Mouse (Mus musculus) cerebellum, adult (tissue): Measurements from ENCODE around the gene Hspb8.
"Not testable (repeated sequence)": the region's sequence is repeated elsewhere in the genome, so short reads cannot be mapped to it uniquely, and the experiment has no call there.

Experiments
- ATAC-seq: cut with Nextera tagmentation; 2 replicates; pipeline ENCODE4 v1.9.2; 2017; ENCODE audit warnings: mild to moderate bottlenecking, moderate library complexity, mixed read lengths; ENCODE audit not compliant: insufficient number of reproducible peaks, low FRiP score, low TSS enrichment

Gene Hspb8

DNA sequence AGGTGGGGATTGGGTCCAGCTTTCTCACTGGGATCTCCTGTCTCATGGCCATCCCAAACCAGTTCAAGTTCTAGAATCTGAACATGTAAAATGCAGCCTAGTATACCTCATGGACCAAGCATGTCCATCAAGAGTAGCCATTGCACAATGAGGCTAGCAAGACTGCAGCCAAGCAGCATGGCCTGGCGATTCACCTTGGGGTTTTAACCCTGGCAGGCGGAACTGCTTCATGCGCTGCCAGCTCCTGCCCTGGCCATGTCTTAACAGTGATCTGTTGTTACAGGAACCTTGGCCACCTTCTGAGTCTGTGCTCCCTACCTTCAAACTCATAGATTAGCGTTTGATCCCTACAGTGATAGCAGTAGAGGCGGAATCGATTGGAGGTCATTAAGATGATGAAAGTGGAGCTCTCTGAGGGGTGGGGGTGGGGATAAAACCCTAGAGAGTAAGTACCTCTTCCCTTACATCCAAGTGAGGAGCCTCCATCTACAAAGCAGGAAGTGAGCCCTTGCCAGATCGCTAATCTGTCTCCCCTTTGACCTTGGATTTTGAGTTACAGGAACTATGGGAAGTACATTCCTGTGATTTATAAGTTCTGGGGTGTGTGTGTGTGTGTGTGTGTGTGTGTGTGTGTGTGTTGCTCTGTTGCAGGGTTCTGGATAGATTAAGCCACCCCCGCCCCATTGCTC lies 22.5 kb downstream of the Hspb8 start:
- ATAC-seq: no peak

DNA sequence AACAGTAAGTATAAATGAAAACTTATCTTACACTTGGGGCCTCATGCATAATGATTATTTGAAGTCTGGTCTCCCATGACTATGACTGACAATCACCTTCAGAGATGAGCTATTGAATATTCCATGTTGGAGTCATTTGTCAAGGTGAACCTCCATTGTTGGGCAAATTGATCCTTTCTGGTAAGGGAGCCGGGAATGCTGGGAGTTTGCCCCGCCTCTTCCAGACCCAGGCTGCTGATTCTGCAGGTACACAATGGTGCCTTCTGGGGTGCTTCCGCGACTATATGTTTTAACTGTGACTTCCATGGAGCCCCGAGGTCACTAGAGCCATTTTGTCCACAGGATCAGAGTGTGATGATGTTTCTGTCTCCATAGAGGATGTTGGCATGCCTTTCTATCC lies 26.6 kb downstream of the Hspb8 start:
- ATAC-seq: no peak

DNA sequence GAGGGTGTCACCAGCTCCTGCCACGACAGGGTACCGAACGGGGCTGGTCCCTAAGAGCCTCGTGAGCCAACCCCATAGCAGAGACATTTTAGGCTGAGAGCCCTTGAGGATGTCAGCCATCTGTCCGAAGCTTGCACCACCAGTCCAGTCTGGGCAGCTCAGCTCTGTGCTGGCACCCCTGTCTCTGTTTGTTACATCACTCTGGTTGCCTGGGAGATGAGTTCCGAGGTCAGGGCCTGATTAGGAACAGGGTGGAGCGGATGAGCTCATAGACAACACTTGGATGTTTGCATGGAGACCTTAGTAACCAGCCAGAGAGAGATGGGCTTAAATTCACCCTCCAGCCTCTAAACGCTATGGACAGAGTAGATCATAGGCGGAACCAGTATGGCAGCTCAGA lies 30.1 kb downstream of the Hspb8 start:
- ATAC-seq: no peak

DNA sequence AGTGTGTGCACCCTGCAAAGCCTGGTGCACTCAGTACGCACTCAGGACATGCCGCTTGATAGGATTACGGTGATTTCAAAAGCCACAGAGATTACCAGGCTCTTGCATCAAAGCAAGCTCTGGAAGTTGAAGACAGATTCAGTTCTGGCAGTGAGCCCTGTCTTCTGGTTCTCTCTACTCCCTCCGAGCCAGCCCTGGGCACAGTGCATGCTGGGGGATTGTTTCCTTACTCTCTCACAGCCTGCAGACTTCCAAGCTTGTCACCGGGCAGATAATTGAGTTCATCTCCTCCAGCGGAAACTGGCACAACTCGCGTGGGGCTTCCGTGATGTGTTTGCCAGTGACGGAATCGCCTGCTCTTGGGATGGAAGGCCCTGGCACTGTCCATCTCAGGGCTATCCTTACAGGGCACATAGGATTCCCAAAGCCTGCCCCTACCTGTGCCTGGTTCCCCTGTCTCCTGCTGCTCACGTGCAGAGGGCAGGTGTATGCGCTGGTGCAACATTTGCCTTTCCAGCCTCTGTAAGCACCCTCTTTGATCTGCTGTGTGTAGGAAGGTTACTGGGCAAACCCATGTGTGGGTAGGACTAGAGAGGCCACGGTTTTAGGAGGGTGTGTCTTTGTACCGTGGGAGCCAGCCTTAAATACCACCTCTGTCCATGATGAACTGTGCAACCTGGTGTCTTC lies 32.7 kb downstream of the Hspb8 start:
- no peak for ATAC-seq

DNA sequence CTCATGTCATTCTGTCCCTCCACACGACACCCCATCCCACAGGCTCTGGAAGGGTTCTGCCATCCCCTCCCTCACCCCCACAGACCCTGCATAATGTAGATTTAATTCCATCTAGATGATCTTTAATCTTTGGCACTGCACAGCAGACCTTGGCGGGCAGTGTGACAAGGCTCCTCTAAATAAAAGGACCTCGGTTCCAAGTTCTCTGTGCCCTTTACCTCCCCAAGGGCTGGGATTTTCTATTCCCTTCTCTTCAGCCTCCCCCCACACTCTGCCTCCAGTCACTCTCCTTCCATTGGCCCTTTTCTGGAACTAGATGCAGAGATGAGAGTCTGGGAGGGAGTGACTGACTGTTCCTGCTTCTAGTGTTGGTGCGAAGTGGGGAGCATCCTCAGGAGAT lies 33.3 kb downstream of the Hspb8 start:
- no peak for ATAC-seq

DNA sequence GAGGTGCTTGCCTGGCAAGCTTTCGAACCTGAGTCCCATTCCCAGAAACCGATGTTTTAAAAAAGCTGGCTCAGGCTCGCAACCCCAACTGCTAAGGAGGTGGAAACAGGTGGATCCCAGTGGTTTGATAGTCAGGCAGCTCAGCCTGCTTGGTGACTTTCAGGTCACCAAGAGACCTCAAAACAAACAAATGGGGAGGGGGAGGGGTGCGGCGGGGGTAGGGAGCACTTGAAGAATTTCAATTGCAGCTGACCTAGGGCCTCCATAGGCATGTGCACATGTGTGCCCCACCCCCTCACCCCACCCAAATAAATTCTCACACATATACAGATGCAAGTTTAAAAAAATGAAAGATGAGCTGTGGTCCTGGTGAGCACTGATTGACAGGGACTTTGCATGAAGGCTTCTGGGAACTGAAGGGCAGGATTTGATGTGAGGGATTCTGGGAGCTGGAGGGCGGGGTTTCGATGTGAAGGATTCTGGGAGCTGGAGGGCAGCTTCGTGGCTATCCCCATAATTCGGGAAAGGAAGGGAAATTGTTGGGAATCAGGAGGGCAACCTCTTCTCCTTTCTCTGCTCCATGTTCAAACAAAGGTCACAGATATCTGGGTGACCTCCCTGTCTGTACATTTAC lies 35.2 kb downstream of the Hspb8 start:
- ATAC-seq: no peak

DNA sequence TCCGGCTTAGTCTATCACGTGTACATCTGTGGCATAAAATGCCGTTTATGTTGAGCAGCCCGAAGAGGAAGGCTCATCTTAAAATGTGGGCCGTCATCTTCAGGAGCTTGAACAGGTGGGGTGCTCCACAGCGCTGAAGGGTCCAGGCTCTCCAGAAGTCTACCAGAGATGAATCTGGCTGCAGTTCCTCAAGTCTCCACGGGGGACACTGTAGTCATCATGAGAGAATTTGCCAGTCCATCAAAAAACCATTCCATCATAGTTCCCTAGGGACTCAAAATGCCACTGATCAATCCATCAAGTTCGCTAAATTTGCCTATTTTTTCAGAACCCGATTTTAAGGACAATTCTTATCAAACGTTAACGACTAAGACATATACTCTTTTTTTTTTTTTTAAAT lies 36.6 kb downstream of the Hspb8 start:
- no peak for ATAC-seq

DNA sequence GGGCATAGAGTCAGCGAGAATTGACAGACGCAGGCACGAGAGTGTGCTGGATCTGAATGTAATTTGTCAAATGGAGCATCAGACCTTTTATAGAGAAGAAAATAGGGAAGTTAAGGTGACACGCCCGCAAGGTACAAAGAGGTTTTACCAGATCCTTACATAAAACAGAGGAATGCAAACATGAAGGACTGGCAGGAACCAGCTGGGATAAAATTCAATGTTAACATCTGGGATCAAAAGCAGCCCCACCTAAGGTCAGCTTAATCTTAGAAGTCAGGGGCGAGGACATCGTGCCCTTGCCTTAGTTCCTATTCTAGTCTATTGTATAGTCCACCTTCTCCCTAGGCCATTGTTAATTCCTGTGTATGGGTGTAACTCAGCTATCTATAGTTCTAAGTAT lies 40.0 kb downstream of the Hspb8 start:
- not testable (repeated sequence) for ATAC-seq

DNA sequence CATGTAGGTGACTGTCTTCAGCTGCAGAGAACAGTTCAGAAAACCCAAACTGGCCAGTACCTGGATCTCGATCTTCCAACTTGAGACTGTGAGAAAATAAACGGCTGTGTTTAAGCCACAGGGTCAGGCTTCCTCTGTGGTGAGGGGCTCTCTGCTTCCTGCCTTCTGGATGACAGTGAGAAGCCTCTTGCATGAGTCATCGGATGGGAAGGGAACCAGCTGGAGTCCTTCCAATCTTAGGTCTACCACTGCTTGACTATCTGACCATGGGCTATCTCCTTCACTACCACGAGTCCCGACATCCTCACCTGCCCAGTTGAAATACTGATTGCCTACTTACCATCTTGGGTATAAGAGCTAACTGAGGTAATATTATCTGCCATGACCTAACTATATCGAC lies 40.9 kb downstream of the Hspb8 start:
- no peak for ATAC-seq

DNA sequence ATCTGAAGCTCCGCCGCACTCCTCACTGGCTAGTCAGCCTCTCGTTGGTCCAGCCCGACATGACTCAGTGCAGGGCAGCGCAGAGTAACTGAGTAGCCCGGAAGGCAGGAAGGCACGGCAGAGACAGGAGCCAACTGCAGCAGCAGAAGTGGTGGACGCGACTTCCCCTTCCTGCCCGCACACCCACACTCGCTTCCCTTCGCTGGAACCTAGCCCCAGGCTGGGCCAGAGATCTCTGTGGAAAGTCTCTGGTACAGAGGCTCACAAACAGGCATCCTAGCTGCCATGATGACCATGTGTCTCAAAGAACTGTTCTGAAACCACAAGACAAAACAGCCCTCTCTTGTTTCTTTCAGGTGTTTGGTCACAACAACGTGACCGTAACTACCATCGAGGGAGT lies 41.4 kb downstream of the Hspb8 start:
- ATAC-seq: no peak

DNA sequence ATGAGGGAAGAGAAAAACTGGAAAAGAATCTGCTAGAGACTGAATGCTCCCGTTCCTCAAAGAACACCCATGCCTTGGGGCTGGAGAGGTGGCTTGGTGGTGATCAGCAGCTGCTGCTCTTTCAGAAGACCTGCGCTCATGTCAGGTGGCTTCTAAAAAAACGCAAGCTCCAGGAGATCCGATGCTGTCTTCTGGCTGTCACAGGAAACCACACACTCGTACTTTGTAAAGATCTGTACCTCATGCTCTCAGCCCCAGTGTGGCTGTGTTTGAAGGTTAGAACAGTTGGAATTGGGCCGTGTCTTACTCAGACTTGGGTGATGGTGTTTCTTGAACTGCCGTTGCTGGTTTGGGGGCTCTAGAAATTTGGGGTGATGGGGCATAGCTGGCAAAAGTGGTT lies 42.3 kb downstream of the Hspb8 start:
- no peak for ATAC-seq

DNA sequence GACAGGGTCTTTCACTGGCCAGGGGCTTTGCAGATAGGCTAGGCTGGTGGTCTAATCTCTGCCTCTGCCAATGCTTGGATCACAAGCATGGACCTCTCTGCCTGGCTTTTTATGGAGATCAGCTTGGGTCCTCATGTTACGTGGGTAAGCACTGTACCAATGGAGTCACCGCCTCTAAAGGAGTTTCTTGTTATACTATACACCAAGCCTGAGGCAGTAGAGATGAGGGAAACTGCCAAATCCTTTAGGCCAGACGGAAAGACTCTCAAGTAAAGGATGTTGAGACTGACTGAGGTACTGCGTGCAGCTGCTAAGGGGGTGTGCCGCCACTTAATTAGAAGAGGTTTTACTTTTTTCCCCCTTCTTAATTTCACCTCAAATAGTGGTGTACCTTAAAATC lies 43.8 kb downstream of the Hspb8 start:
- ATAC-seq: no peak

DNA sequence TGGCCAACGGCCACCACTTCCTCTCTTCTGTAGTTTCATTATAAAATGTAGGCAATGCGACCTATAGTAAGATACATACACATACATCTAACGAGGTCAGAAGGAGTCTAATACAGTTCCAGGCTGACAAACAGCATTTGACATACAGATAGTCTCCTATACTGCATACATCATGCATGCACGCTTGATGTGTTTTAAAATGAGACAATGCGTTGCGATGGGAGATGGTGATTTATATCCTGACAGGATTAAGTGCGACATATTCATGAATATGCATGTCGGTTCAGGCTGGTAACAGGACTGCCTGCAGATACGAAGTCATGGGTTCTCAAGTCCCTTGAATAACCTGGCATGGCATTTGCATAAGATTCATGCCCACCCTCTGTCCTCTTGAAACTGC lies 54.7 kb downstream of the Hspb8 start:
- no peak for ATAC-seq

DNA sequence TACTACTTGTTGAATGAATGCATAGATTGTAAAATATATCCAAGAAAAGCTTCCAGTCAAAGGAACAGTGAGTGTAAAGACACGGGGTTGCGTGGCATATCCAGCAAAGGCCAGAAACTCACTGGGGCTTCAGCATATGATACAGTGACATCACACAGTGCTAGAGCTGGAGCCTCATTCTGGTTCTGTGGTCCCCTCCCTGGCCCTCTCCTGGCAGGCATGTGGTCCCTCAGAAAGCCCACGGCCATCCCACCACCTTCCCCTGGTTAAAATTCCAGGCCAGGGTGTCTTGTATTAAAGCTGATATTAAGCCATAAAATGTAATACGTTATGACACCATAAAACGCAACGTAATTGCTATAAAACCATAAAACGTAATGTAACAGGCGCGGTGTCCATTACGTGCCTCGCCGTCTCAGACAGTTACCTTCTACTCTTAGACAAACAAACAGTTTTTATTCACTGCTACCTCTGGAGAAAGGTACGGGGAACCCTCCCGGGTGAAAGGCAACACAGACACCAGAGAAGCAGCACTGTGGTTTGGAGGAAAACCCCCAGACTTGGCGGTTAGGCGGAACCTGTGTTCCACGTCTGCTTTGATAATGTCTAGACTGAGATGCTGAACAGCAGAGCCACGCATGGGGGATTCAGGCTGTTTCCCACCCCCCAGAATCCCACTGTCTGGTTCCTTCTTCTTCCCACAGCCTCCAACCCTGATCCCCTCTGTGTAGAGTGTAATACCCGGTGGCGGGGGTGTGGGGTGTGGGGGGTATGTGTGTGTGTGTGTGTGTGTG lies 55.6 kb downstream of the Hspb8 start:
- no peak for ATAC-seq

DNA sequence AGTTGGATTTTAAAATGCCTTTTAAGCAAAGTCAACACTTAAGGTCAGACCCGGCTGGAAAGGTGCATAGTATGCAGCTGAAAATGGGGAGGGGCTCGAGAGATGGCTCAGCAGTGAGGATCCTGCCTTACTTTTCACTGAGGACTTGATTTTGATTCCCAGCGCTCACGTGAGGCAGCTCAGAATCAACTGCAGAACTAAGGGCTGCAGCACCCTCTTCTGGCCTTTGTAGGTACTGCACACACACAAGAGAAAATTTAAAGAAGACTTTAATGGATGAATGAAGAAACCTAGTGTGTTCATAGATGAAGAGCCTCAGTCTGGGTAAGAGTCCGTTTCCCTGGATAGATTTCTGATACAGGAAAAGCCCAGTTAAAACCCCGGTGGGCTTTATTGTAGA lies 61.3 kb downstream of the Hspb8 start:
- ATAC-seq: no peak

DNA sequence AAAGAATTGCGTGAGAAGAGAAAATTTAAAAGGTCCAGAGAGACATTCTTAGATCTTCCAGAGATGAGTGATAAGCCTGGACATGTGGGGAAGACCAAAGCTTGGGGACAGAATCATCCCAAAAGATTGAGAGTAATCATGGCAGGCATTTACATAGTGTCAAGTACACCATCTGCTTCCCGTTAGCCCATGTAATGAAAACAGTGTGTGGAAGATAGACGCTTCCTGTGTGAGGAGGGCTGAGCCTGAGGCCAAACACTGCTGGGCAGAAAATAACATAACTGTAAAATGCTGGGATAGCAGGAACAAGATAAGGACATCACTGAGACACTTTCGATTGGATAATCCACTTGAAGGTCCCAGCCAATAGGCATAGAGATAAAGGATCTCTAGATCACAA lies 61.9 kb downstream of the Hspb8 start:
- ATAC-seq: no peak
